Mouse (Mus musculus) hindbrain, embryonic 11.5 days (tissue): Measurements from ENCODE around the gene Samd15. TPM values are rescaled to one million over a fixed set of nuclear protein-coding genes. Genes with fewer than 3 reads are reported as not detected.

Source experiments
- ATAC-seq: fragments of 200-750 bp; cut with Nextera tagmentation; 2 replicates; pipeline ENCODE4 v1.8.0; 2017; ENCODE audit warnings: mild to moderate bottlenecking, moderate TSS enrichment, moderate library complexity; ENCODE audit not compliant: low FRiP score
- DNase-seq: peaks from one replicate; pipeline ENCODE4 v3.0.0-alpha.2; 2015; ENCODE audit warnings: low spot score
- H3K27ac ChIP-seq: fragments of 300-500 bp; sonication (generic); 2 replicates; pipeline ENCODE4 v1.5.1; 2014; ENCODE audit warnings: mild to moderate bottlenecking, low read depth, low read length
- H3K27me3 ChIP-seq: fragments of 300-500 bp; sonication (generic); 2 replicates; pipeline ENCODE4 v1.6.1; 2014; ENCODE audit warnings: mild to moderate bottlenecking, low read length, moderate library complexity, mixed read lengths; ENCODE audit not compliant: control insufficient read depth, insufficient read depth
- H3K36me3 ChIP-seq: fragments of 300-500 bp; sonication (generic); 2 replicates; pipeline ENCODE4 v1.6.1; 2014; ENCODE audit warnings: mild to moderate bottlenecking, low read length, moderate library complexity, mixed read lengths; ENCODE audit not compliant: control insufficient read depth, insufficient read depth
- H3K4me1 ChIP-seq: fragments of 300-500 bp; sonication (generic); replicated peaks from 2 replicates; pipeline ENCODE4 v1.6.1; 2014; ENCODE audit warnings: low read length, mixed read lengths; ENCODE audit not compliant: control insufficient read depth, insufficient read depth
- H3K4me2 ChIP-seq: fragments of 300-500 bp; sonication (generic); replicated peaks from 2 replicates; pipeline ENCODE4 v1.6.1; 2014; ENCODE audit warnings: mild to moderate bottlenecking, low read depth, low read length
- H3K4me3 ChIP-seq: fragments of 300-500 bp; sonication (generic); 2 replicates; pipeline ENCODE4 v1.5.1; 2014; ENCODE audit warnings: low read depth, low read length
- H3K9ac ChIP-seq: fragments of 300-500 bp; sonication (generic); 2 replicates; pipeline ENCODE4 v1.6.1; 2014; ENCODE audit warnings: low read depth, low read length
- H3K9me3 ChIP-seq: fragments of 300-500 bp; sonication (generic); 2 replicates; pipeline ENCODE4 v1.6.1; 2016; ENCODE audit warnings: low read length; ENCODE audit not compliant: control insufficient read depth
- WGBS: fragments of 180-500 bp; shearing (Covaris S2); extraction: QIAGEN DNeasy Blood & Tissue Kit; methylation state at CpG from one replicate; pipeline ENCODE4 v1.1.7; 2014; 5-methylcytosine and 5-hydroxymethylcytosine counted together
- polyA plus RNA-seq: library from polyadenylated mRNA; unstranded; fragments of >200 nt; fragmentation: Nextera tagmentation; extraction: Ambion mirVana; gene quantifications from 2 replicates; pipeline ENCODE4 v1.2.1, GENCODE M21; 2014

The Samd15 gene
- polyA plus RNA-seq, 1 experiment from 2014 or later: 1.4 TPM

- no peak for DNase-seq
- Histone ChIP-seq H3K27me3 (no peaks in the 10 kb centered on the region), H3K4me3 (no peak overlapping the region), H3K4me1 (no peaks in the 10 kb centered on the region), H3K36me3 (peaks cover 20% of the 10 kb centered on the region), H3K4me2 (no peak overlapping the region), H3K9ac (no peak overlapping the region), H3K9me3 (no peaks in the 10 kb centered on the region), H3K27ac (no peak overlapping the region)
- ATAC-seq: no peak
- WGBS: 92% methylated on average over 6 of the region's 6 CpGs
These were observed 54.4 kb downstream of the Samd15 start for GRCm38 (mm10) chr12:87253878-87254277.

- Histone ChIP-seq H3K4me3 (no peak overlapping the region), H3K9me3 (no peaks in the 10 kb centered on the region), H3K27me3 (no peaks in the 10 kb centered on the region), H3K4me1 (no peaks in the 10 kb centered on the region), H3K9ac (no peak overlapping the region), H3K27ac (no peak overlapping the region), H3K36me3 (peaks cover 20% of the 10 kb centered on the region), H3K4me2 (no peak overlapping the region)
- 98% methylated on average over 5 of the region's 5 CpGs for WGBS
- ATAC-seq: no peak
- no peak for DNase-seq
These were observed 57.1 kb downstream of the Samd15 start for GRCm38 (mm10) chr12:87256629-87257028.

GRCm38 (mm10) chr12:87260562-87260961 lies 61.0 kb downstream of the Samd15 start:
- ATAC-seq (no peak), DNase-seq (no peak)
- WGBS: 97% methylated on average over 8 of the region's 8 CpGs
- H3K27me3 ChIP-seq: no peaks in the 10 kb centered on the region
- no peak overlapping the region for H3K9ac ChIP-seq
- no peak overlapping the region for H3K27ac ChIP-seq
- H3K9me3 ChIP-seq: no peaks in the 10 kb centered on the region
- peaks cover 14% of the 10 kb centered on the region; the same call in 1 of the 2 replicates for H3K36me3 ChIP-seq
- H3K4me1 ChIP-seq: no peaks in the 10 kb centered on the region
- H3K4me3 ChIP-seq: no peak overlapping the region
- H3K4me2 ChIP-seq: no peak overlapping the region

Other genes with a start within 250 kb of the Samd15 start
- gene Zdhhc22, start 209.3 kb upstream of the Samd15 start, polyA plus RNA-seq: 0.82 and 0.89 TPM in 2 replicates
- gene Tmem63c, start 178.4 kb upstream of the Samd15 start, polyA plus RNA-seq: 0.66 and 1.4 TPM in 2 replicates
- gene Ngb, start 97.2 kb upstream of the Samd15 start, polyA plus RNA-seq: 0.14 and 0.28 TPM in 2 replicates
- 26.0 and 31.4 TPM in 2 replicates for gene Gstz1, start 52.6 kb upstream of the Samd15 start, polyA plus RNA-seq
- gene Pomt2, start 51.8 kb upstream of the Samd15 start, polyA plus RNA-seq: 14.8 and 17.0 TPM in 2 replicates
- 3.3 and 5.3 TPM in 2 replicates for gene Tmed8, start 731 bp downstream of the Samd15 start, polyA plus RNA-seq
- 1.1 and 2.0 TPM in 2 replicates for gene Noxred1, start 39.0 kb downstream of the Samd15 start, polyA plus RNA-seq
- gene Vipas39, start 66.5 kb downstream of the Samd15 start, polyA plus RNA-seq: 62.3 and 65.6 TPM in 2 replicates
- 210 and 222 TPM in 2 replicates for gene Ahsa1, start 66.8 kb downstream of the Samd15 start, polyA plus RNA-seq
- gene Ism2, start 100.0 kb downstream of the Samd15 start, polyA plus RNA-seq: 0.63 and 0.99 TPM in 2 replicates
- gene Sptlc2, start 188.6 kb downstream of the Samd15 start, polyA plus RNA-seq: 62.4 and 63.7 TPM in 2 replicates
- gene Slirp, start 244.2 kb downstream of the Samd15 start, polyA plus RNA-seq: 277 and 302 TPM in 2 replicates
- gene Alkbh1, start 244.3 kb downstream of the Samd15 start, polyA plus RNA-seq: 43.5 and 56.0 TPM in 2 replicates